Mouse (Mus musculus) midbrain, embryonic 12.5 days (tissue): ENCODE results near the gene Hist2h3c1. TPM values are rescaled to one million over a fixed set of nuclear protein-coding genes. Genes with fewer than 3 reads are reported as not detected.
A peak's percentile ranks its signal among the peaks of the same experiment; 100 is the strongest.
"Not testable (repeated sequence)": the region's sequence is repeated elsewhere in the genome, so short reads cannot be mapped to it uniquely, and the experiment has no call there.

Source experiments
- ATAC-seq: fragments of 200-750 bp; cut with Nextera tagmentation; 2 replicates; pipeline ENCODE4 v1.8.0; 2017; ENCODE audit warnings: low read depth, moderate TSS enrichment, moderate library complexity; ENCODE audit not compliant: low FRiP score
- H3K27ac ChIP-seq: fragments of 300-500 bp; sonication (generic); replicated peaks from 2 replicates; pipeline ENCODE4 v1.5.1; 2016; ENCODE audit warnings: mild to moderate bottlenecking
- H3K27me3 ChIP-seq: fragments of 300-500 bp; sonication (generic); 2 replicates; pipeline ENCODE4 v1.6.1; 2016; ENCODE audit warnings: mild to moderate bottlenecking
- H3K36me3 ChIP-seq: fragments of 300-500 bp; sonication (generic); 2 replicates; pipeline ENCODE4 v1.6.1; 2016
- H3K4me1 ChIP-seq: fragments of 300-500 bp; sonication (generic); 2 replicates; pipeline ENCODE4 v1.6.1; 2016
- H3K4me2 ChIP-seq: fragments of 300-500 bp; sonication (generic); replicated peaks from 2 replicates; pipeline ENCODE4 v1.6.1; 2016; ENCODE audit warnings: mild to moderate bottlenecking, moderate library complexity
- H3K4me3 ChIP-seq: fragments of 300-500 bp; sonication (generic); 2 replicates; pipeline ENCODE4 v1.5.1; 2016; ENCODE audit warnings: mild to moderate bottlenecking
- H3K9ac ChIP-seq: fragments of 300-500 bp; sonication (generic); replicated peaks from 2 replicates; pipeline ENCODE4 v1.6.1; 2016; ENCODE audit warnings: mild to moderate bottlenecking, moderate library complexity
- H3K9me3 ChIP-seq: fragments of 300-500 bp; sonication (generic); 2 replicates; pipeline ENCODE4 v1.6.1; 2016; ENCODE audit warnings: mild to moderate bottlenecking
- WGBS: fragments of 180-500 bp; shearing (Covaris S2); methylation state at CpG from one replicate; pipeline ENCODE4 v1.1.7; 2016; 5-methylcytosine and 5-hydroxymethylcytosine counted together
- microRNA-seq: library from miRNA; unstranded; fragments of <30 nt; microRNA quantifications from one replicate; pipeline ENCODE4, GENCODE M21; 2017
- polyA plus RNA-seq: library from polyadenylated mRNA; unstranded; fragments of >200 nt; fragmentation: Nextera tagmentation; extraction: Ambion mirVana; gene quantifications from 2 replicates; pipeline ENCODE4 v1.2.1, GENCODE M21; 2016

The Hist2h3c1 gene
- polyA plus RNA-seq, 1 experiment from 2014 or later = 1.4 TPM

DNA sequence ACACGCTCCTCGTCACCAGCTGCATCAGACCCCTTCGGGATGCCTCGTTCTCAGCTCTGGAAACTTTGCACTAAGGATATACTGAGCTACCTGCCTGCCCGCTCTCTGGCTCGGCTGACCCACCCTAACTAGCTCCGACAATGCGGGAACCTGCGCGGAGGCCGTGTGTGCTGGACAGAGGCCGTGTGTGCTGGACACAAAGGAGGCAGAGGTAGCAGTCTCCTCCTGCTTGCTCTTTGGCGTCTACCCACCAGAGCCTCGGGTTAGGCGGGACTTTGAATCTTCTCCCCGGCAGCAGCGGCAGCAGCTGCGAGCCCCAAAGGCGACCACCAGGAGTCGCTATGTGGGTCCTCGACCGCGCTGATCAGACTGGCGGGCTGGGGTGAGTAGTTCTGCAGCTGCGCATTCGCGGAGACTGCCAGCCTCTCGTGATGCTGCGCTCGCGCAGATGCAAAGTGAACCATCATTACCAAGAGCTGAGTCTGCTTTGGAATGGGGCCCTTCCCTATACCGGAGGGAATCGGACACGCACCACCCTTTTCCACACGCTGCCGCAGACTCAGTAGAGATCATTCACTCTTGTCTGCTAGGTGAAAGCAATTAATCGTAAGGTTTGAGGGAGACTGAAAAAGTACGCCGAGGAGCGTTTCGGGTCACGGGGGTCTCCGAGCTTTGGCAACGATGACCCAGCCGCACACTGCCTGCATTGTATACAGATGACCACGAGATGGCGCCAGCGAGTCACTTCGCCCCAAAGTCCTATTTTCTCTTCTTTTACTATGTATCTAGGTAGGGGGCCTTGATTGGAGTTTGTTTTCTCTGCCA, 31.5 kb downstream of the Hist2h3c1 start:
- Histone ChIP-seq H3K4me3 (peak overlapping the region; percentile 50), H3K27ac (peak overlapping the region; percentile 89), H3K9ac (peak overlapping the region; percentile 57), H3K36me3 (no peaks in the 10 kb centered on the region), H3K4me1 (peaks cover 13% of the 10 kb centered on the region), H3K4me2 (peak overlapping the region; percentile 80), H3K9me3 (no peaks in the 10 kb centered on the region), H3K27me3 (peaks cover 31% of the 10 kb centered on the region)
- peak; percentile 97 for ATAC-seq
- under 1% methylated on average over 49 of the region's 49 CpGs for WGBS

DNA sequence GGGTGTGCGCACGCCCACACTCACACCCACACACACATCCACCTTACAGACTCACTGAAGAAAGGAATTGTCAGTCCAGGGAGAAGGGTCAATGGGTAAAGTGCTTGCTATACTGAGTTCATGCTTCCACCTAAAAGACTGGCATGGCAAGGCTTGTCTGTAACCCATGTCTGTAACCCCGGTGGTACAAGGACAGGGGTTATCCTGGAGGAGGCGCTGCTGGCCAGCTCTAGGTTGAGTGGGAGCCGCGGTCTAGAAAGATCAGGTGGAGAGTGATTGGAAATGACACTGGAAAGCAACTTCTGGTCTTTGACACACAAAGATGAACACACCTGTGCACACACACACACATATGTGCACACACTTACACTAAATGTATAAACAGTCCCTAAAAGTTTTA, 34.2 kb downstream of the Hist2h3c1 start:
- Histone ChIP-seq H3K9me3 (no peaks in the 10 kb centered on the region), H3K27ac (no peak overlapping the region), H3K27me3 (peaks cover 52% of the 10 kb centered on the region), H3K4me1 (peaks cover 13% of the 10 kb centered on the region), H3K4me3 (no peak overlapping the region), H3K36me3 (no peaks in the 10 kb centered on the region), H3K9ac (no peak overlapping the region), H3K4me2 (no peak overlapping the region)
- no peak for ATAC-seq
- 52% methylated on average over 6 of the region's 6 CpGs for WGBS

DNA sequence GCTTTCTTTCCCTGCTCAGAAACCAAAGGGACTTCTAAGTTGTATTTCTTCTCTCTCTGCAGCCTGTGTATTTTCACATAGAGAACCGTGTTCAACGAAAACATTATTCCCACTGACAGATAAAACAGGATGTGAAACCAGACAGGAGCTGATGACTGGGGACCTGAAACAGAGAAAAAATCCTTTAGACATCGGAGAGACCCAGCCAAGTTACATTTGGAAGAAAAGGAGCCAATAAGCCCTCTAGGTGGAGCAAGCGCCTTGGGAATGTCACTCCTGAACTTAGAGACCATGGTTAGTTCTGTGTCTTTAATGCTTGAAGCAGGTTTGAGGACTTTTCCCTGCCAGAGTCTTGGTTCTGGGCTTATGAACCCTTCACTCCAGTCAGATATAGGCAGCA, 38.0 kb downstream of the Hist2h3c1 start:
- ATAC-seq = no peak
- Histone ChIP-seq H3K4me1 (0 out of 2 replicates have a peak, but pooled peaks cover 4% of the 10 kb centered on the region), H3K4me2 (no peak overlapping the region), H3K9ac (no peak overlapping the region), H3K36me3 (no peaks in the 10 kb centered on the region), H3K27me3 (peaks cover 48% of the 10 kb centered on the region), H3K27ac (no peak overlapping the region), H3K9me3 (no peaks in the 10 kb centered on the region), H3K4me3 (no peak overlapping the region)
- 30% methylated on average over 4 of the region's 4 CpGs for WGBS

DNA sequence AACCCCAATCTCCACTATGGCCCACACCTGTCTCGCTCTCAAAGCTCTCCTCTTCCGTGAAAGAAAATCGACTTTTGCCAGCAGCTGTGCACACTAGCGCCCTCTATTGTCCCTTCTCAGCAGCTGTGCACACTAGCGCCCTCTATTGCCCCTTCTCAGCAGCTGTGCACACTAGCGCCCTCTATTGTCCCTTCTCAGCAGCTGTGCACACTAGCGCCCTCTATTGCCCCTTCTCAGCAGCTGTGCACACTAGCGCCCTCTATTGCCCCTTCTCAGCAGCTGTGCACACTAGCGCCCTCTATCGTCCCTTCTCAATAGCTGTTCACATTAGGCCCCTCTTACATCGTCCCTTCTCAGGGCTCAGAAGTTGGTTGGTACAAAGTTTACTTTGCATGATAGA, 40.8 kb downstream of the Hist2h3c1 start:
- peaks cover 35% of the 10 kb centered on the region for H3K27me3 ChIP-seq
- not testable (repeated sequence) for H3K4me2 ChIP-seq, H3K4me3 ChIP-seq, H3K9me3 ChIP-seq, H3K9ac ChIP-seq, ATAC-seq, H3K36me3 ChIP-seq, H3K27ac ChIP-seq, H3K4me1 ChIP-seq
- WGBS = 92% methylated on average over 11 of the region's 11 CpGs

DNA sequence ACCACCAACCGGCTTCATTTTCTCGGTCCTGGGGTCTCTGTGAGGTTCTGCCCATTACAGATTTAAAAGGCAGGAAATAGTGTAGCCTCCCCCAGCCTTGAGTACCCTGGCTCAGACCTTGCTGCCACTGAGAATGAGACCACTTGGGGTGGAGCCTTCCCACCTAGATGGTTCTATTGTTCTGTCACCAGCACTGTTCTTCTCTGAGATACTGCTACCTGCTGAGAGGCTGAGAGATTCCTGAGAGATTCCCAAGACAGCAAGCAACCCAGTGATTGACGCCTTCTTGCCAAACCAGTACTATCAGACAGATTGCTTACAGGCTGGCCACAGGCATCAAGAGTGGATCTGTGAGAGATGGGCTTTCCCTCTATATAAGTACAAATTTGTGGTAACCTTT, 42.7 kb downstream of the Hist2h3c1 start:
- 77% methylated on average over 3 of the region's 3 CpGs for WGBS
- H3K27ac ChIP-seq = no peak overlapping the region
- H3K36me3 ChIP-seq = no peaks in the 10 kb centered on the region
- 0 out of 2 replicates have a peak, but pooled peaks cover 4% of the 10 kb centered on the region for H3K4me1 ChIP-seq
- 0 out of 2 replicates have a peak, but pooled peaks cover 16% of the 10 kb centered on the region for H3K27me3 ChIP-seq
- no peak overlapping the region for H3K4me3 ChIP-seq
- no peak for ATAC-seq
- no peak overlapping the region for H3K9ac ChIP-seq
- no peak overlapping the region for H3K4me2 ChIP-seq
- no peaks in the 10 kb centered on the region for H3K9me3 ChIP-seq

DNA sequence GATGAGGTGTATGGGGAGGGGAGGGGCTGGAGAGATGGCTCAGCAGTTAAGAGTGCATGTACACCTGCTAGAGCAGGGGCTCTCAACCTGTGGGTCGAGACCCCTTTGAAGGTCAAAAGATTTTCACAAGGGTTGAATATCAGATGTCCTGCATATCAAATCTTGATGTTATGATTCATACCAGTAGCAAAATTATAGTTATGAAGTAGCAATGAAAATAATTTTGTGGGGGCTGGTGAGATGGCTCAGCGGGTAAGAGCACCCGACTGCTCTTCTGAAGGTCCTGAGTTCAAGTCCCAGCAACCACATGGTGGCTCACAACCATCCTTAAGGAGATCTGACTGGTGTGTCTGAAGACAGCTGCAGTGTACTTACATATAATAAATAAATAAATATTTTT, 44.2 kb downstream of the Hist2h3c1 start:
- H3K4me2 ChIP-seq, H3K4me1 ChIP-seq, H3K27me3 ChIP-seq, H3K9me3 ChIP-seq, H3K27ac ChIP-seq, ATAC-seq, H3K4me3 ChIP-seq, H3K36me3 ChIP-seq, H3K9ac ChIP-seq: not testable (repeated sequence)
- WGBS = 91% methylated on average over 3 of the region's 3 CpGs

DNA sequence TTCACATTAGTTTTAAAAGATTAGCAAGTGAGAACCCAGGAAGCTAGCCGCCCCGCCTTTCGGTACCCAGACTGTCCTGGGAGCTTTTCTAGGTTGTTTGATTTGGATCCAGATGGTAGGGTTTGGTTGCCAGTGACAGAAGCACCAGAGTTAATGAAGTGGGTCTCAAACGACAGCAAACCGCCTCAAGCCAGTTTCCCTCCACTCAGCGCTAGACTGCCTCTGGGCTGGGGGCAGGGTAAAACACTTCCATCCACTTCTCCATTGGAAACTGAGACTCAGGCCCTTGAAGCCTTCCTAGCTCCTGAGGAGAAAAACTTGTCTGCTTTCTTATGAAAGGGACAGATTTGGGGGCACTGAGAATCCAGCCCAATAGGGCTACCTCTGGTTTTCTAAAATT, 46.2 kb downstream of the Hist2h3c1 start:
- Histone ChIP-seq H3K36me3 (no peaks in the 10 kb centered on the region), H3K4me3 (no peak overlapping the region), H3K27ac (no peak overlapping the region), H3K4me2 (no peak overlapping the region), H3K4me1 (no peaks in the 10 kb centered on the region), H3K9me3 (no peaks in the 10 kb centered on the region), H3K9ac (no peak overlapping the region), H3K27me3 (no peaks in the 10 kb centered on the region)
- no peak for ATAC-seq
- WGBS = 77% methylated on average over 6 of the region's 6 CpGs

DNA sequence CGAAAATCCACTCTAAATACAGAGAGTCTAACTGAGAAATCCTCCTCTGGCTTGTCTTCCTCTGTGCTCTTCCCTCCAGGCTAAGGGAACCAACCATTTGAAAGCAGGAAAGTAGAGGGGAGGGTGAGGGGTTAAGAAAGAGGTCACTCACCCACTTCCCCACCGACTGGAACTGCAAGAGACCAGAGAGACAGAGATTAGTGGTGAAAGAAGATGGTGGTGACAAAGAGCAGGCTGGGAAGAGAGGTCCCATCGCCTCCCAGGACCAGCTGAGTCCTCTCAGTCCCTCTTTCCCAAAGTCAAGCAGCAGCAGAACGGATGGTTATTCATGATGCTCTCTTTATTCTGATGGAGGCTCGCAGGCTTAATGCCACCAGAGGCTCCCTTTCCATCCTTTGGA, 46.9 kb downstream of the Hist2h3c1 start:
- Histone ChIP-seq H3K4me2 (no peak overlapping the region), H3K9ac (no peak overlapping the region), H3K27me3 (no peaks in the 10 kb centered on the region), H3K36me3 (no peaks in the 10 kb centered on the region), H3K4me3 (no peak overlapping the region), H3K27ac (no peak overlapping the region), H3K4me1 (no peaks in the 10 kb centered on the region), H3K9me3 (no peaks in the 10 kb centered on the region)
- no peak for ATAC-seq
- 42% methylated on average over 5 of the region's 5 CpGs for WGBS

DNA sequence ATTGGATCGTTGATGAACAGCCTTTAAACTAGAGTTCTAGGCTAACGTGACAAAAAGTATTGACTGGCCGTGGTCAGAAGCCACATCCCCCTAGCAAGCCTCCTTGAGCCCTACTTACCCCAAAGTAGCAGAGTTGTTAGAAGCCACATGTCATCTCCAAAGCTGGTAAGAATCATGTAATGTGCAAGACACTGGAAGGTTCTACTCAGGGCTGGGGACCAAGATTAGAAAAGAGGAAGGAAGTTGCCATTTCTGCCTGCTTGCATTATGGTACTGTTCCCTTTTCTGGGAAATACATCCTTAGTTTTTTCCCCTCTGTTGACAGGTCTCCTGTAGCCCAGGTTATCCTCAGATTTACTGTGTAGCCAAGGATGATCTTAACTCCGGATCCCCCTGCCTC, 47.3 kb downstream of the Hist2h3c1 start, which contains the start of gene Fcgr1:
Gene Fcgr1 (minus strand): TSS at position 183 of the 400 bp plus-strand sequence.
- no peaks in the 10 kb centered on the region for H3K9me3 ChIP-seq
- no peak within 1 kb of the TSS for H3K4me3 ChIP-seq
- no peaks in the 10 kb centered on the region for H3K27me3 ChIP-seq
- WGBS = 85% methylated on average over 4 of the region's 4 CpGs
- H3K4me1 ChIP-seq = no peaks in the 10 kb centered on the region
- H3K27ac ChIP-seq = no peak within 1 kb of the TSS
- no peak within 1 kb of the TSS for H3K4me2 ChIP-seq
- no peaks in the 10 kb centered on the region for H3K36me3 ChIP-seq
- ATAC-seq = no peak
- H3K9ac ChIP-seq = no peak within 1 kb of the TSS

Small RNAs within 50 kb of the gene (microRNA-seq; reads per million reads assigned to microRNA genes)
- gene Gm44492 (not detected), gene Gm47311 (not detected), gene Gm47313 (not detected)

Other genes with a start within 250 kb of the Hist2h3c1 start
- gene Vps45, start 188.2 kb upstream of the Hist2h3c1 start, polyA plus RNA-seq = 39.7 and 51.2 TPM in 2 replicates
- 16.2 and 19.1 TPM in 2 replicates for gene Otud7b, start 142.2 kb upstream of the Hist2h3c1 start, polyA plus RNA-seq
- gene Mtmr11, start 84.7 kb upstream of the Hist2h3c1 start, polyA plus RNA-seq = 13.9 and 16.0 TPM in 2 replicates
- 173 and 181 TPM in 2 replicates for gene Sf3b4, start 74.4 kb upstream of the Hist2h3c1 start, polyA plus RNA-seq
- gene Sv2a, start 65.5 kb upstream of the Hist2h3c1 start, polyA plus RNA-seq = 30.0 and 34.8 TPM in 2 replicates
- 66.9 and 71.6 TPM in 2 replicates for gene Bola1, start 27.0 kb upstream of the Hist2h3c1 start, polyA plus RNA-seq
- gene Hist2h2ab, start 26.8 kb upstream of the Hist2h3c1 start, polyA plus RNA-seq = 0.96 and 1.2 TPM in 2 replicates
- gene Hist2h2ac, start 25.8 kb upstream of the Hist2h3c1 start, polyA plus RNA-seq = 9.0 and 11.6 TPM in 2 replicates
- 10.9 and 11.4 TPM in 2 replicates for gene Hist2h2be, start 25.6 kb upstream of the Hist2h3c1 start, polyA plus RNA-seq
- gene Hist2h3c2, start 7.6 kb upstream of the Hist2h3c1 start, polyA plus RNA-seq = 9.8 and 14.7 TPM in 2 replicates
- gene Hist2h2aa2, start 6.4 kb upstream of the Hist2h3c1 start, polyA plus RNA-seq = 56.2 and 67.7 TPM in 2 replicates
- 27.1 and 35.0 TPM in 2 replicates for gene Hist2h2aa1, start 1.2 kb upstream of the Hist2h3c1 start, polyA plus RNA-seq
- 13.3 and 18.2 TPM in 2 replicates for gene Hist2h4, start 16.6 kb downstream of the Hist2h3c1 start, polyA plus RNA-seq
- 76.0 and 96.2 TPM in 2 replicates for gene Hist2h3b, start 22.0 kb downstream of the Hist2h3c1 start, polyA plus RNA-seq
- gene Hist2h2bb, start 23.1 kb downstream of the Hist2h3c1 start, polyA plus RNA-seq = 18.3 and 20.1 TPM in 2 replicates
- gene Fcgr1, start 47.3 kb downstream of the Hist2h3c1 start, polyA plus RNA-seq = 1.9 and 2.4 TPM in 2 replicates
- gene BC107364, start 205.6 kb downstream of the Hist2h3c1 start, polyA plus RNA-seq = 0.26 TPM in 1 of 2 replicates, not detected in the other